Mouse (Mus musculus): ENCODE measurements at regions not wholly inside any gene's neighbourhood (a gene's known extent, or its start where the extent isn't known, plus 50 kb on each side); places are given as distances from the start of the nearest gene placed in this dataset.
"Not testable (repeated sequence)": the region's sequence is repeated elsewhere in the genome, so short reads cannot be mapped to it uniquely, and the experiment has no call there.

- Histone ChIP-seq H3K4me2 (no peak overlapping the region), H3K4me1 (no peaks in the 10 kb centered on the region), H3K4me3 (no peak overlapping the region), H3K27me3 (replicated peaks) (no peaks in the 10 kb centered on the region), H3K9ac (no peak overlapping the region), H3K9me3 (no peaks in the 10 kb centered on the region), H3K36me3 (no peaks in the 10 kb centered on the region), H3K27ac (replicated peaks) (no peak overlapping the region)
- 83% methylated on average over 5 of the region's 5 CpGs for WGBS
- no peak for ATAC-seq (ENCODE audit: extremely low read depth, insufficient number of reproducible peaks, low FRiP score, low TSS enrichment)
These were observed 98.3 kb upstream of the Dlg1 start for GRCm38 (mm10) chr16:31564926-31565325.

- ATAC-seq (ENCODE audit: extremely low read depth, insufficient number of reproducible peaks, low FRiP score, low TSS enrichment), result no peak
These were observed 94.9 kb upstream of the Dlg1 start for GRCm38 (mm10) chr16:31568316-31568715.

GRCm38 (mm10) chr16:31569871-31570270, 93.4 kb upstream of the Dlg1 start:
- no peak overlapping the region for H3K9ac ChIP-seq
- no peak overlapping the region for H3K27ac ChIP-seq (replicated peaks)
- no peaks in the 10 kb centered on the region for H3K27me3 ChIP-seq (replicated peaks)
- H3K36me3 ChIP-seq, result no peaks in the 10 kb centered on the region
- no peak overlapping the region for H3K4me2 ChIP-seq
- 82% methylated on average over 6 of the region's 6 CpGs for WGBS
- no peak for ATAC-seq (ENCODE audit: extremely low read depth, insufficient number of reproducible peaks, low FRiP score, low TSS enrichment)
- no peaks in the 10 kb centered on the region for H3K4me1 ChIP-seq
- no peak overlapping the region for H3K4me3 ChIP-seq
- H3K9me3 ChIP-seq, result no peaks in the 10 kb centered on the region

More at GRCm38 (mm10) chr16:31568316-31568715, 94.9 kb upstream of the Dlg1 start:
- Histone ChIP-seq H3K27ac (replicated peaks) (no peak overlapping the region), H3K4me3 (no peak overlapping the region), H3K9me3 (no peaks in the 10 kb centered on the region), H3K9ac (no peak overlapping the region), H3K36me3 (no peaks in the 10 kb centered on the region), H3K4me2 (no peak overlapping the region), H3K4me1 (no peaks in the 10 kb centered on the region), H3K27me3 (replicated peaks) (no peaks in the 10 kb centered on the region)
- 75% methylated on average over 6 of the region's 6 CpGs for WGBS

DNA sequence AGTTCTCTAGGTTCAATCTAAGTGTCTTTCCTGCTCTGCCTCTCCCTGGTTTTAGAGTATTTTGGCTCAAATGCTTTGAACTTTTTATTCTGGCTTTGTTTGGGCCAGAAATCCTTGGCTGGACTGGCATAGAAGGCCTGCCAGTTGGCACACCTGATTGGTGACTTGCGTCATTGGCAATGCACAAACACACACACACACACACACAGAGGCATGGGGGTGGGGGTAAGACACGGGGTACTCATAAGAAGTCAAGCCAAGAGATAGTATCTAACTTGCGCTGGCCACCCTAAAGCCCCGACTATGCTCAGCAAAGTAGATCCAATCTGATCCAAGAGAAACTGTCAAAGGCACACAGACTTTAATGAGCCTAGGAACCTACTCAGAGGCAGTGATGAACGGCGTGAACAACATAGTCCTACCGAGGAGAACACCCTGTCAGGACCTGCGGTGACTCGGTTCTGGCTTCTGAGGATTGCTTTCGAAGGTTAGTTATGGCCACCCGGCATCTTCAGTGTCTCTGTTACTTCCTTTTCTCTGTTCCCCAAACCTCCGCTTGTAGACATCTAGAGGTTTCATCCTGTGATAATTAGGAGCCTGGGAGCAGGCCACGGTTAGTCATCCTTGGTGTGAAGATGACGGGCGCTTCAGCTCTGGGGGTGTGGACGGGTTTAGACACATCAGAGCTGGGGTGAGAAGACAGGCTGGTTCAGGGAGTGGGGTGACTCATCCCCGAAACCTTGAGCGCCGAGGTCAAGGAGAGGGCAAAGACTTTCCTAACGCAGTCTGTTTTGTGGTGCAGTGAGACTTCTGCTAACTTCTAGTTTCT, 92.7 kb upstream of the Dlg1 start:
- 77% methylated on average over 20 of the region's 20 CpGs for WGBS
- Histone ChIP-seq H3K4me1 (peaks cover 6% of the 10 kb centered on the region), H3K27ac (replicated peaks) (no peak overlapping the region), H3K27me3 (replicated peaks) (no peaks in the 10 kb centered on the region), H3K4me2 (no peak overlapping the region), H3K4me3 (no peak overlapping the region), H3K36me3 (no peaks in the 10 kb centered on the region), H3K9me3 (no peaks in the 10 kb centered on the region), H3K9ac (no peak overlapping the region)
- ATAC-seq (ENCODE audit: extremely low read depth, insufficient number of reproducible peaks, low FRiP score, low TSS enrichment), result no peak

DNA sequence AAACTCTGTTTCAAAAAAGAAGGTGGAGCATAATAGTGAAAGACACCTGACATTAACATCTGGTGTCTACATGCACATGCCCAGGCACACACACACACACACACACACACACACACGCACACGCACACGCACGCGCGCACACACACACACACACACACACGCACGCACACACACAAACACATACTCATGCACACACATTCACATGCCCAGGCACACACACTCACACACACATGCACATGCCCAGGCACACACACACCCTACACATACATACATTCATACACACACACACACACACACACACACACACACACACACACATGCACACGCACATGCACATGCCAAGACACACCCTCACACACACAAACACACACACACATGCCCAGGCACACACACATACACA, 89.4 kb upstream of the Dlg1 start:
- H3K4me1 ChIP-seq, result peaks cover 15% of the 10 kb centered on the region
- not testable (repeated sequence) for H3K4me3 ChIP-seq; H3K27me3 ChIP-seq (replicated peaks); ATAC-seq (ENCODE audit: extremely low read depth, insufficient number of reproducible peaks, low FRiP score, low TSS enrichment); H3K9me3 ChIP-seq; H3K4me2 ChIP-seq; H3K36me3 ChIP-seq; H3K9ac ChIP-seq; H3K27ac ChIP-seq (replicated peaks)
- 89% methylated on average over 9 of the region's 9 CpGs for WGBS

GRCm38 (mm10) chr16:31575646-31576045, 87.6 kb upstream of the Dlg1 start:
- not testable (repeated sequence) for H3K27ac ChIP-seq (replicated peaks); H3K36me3 ChIP-seq; ATAC-seq (ENCODE audit: extremely low read depth, insufficient number of reproducible peaks, low FRiP score, low TSS enrichment); H3K27me3 ChIP-seq (replicated peaks); H3K9me3 ChIP-seq
- H3K4me2 ChIP-seq, result peak overlapping the region; percentile 54
- peaks cover 15% of the 10 kb centered on the region for H3K4me1 ChIP-seq
- WGBS, result 19% methylated on average over 11 of the region's 11 CpGs
- 0 out of 2 replicates have a peak overlapping the region, but pooled peaks have one; percentile 33 for H3K9ac ChIP-seq
- H3K4me3 ChIP-seq, result peak overlapping the region; percentile 14; the same call in 1 of the 2 replicates

GRCm38 (mm10) chr16:31576422-31576821, 86.8 kb upstream of the Dlg1 start:
- WGBS, result 55% methylated on average over 8 of the region's 8 CpGs
- no peaks in the 10 kb centered on the region for H3K9me3 ChIP-seq
- no peak overlapping the region for H3K4me3 ChIP-seq
- ATAC-seq (ENCODE audit: extremely low read depth, insufficient number of reproducible peaks, low FRiP score, low TSS enrichment), result no peak
- H3K27ac ChIP-seq (replicated peaks), result no peak overlapping the region
- H3K4me1 ChIP-seq, result peaks cover 15% of the 10 kb centered on the region
- no peak overlapping the region for H3K9ac ChIP-seq
- no peaks in the 10 kb centered on the region for H3K27me3 ChIP-seq (replicated peaks)
- no peak overlapping the region for H3K4me2 ChIP-seq
- no peaks in the 10 kb centered on the region for H3K36me3 ChIP-seq

DNA sequence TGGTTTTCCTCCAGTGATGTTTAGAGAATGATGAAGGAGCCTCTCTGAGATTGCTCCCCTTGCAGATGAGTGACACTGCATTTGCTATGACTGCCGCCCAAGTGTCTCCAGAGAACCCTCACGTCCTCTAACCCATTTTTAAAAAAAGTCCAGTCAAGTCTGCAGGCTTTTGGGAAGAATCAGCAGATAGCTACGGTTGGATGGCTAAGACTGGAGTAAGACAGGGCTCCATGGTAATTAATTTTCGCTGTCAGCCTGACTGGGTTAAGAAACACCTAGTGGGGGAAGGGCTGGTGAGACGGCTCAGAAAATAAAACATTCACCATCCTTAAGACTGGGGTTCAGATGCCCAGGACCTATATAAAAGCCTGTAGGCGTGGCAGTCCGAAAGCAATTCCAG, 85.9 kb upstream of the Dlg1 start:
- H3K27me3 ChIP-seq (replicated peaks), result no peaks in the 10 kb centered on the region
- WGBS, result 77% methylated on average over 7 of the region's 7 CpGs
- H3K27ac ChIP-seq (replicated peaks), result no peak overlapping the region
- H3K4me2 ChIP-seq, result no peak overlapping the region
- no peaks in the 10 kb centered on the region for H3K36me3 ChIP-seq
- no peak for ATAC-seq (ENCODE audit: extremely low read depth, insufficient number of reproducible peaks, low FRiP score, low TSS enrichment)
- H3K9ac ChIP-seq, result no peak overlapping the region
- no peaks in the 10 kb centered on the region for H3K9me3 ChIP-seq
- peaks cover 15% of the 10 kb centered on the region for H3K4me1 ChIP-seq
- H3K4me3 ChIP-seq, result no peak overlapping the region

- peaks cover 15% of the 10 kb centered on the region for H3K4me1 ChIP-seq
- no peak for ATAC-seq (ENCODE audit: extremely low read depth, insufficient number of reproducible peaks, low FRiP score, low TSS enrichment)
- H3K4me3 ChIP-seq, result no peak overlapping the region
- 81% methylated on average over 3 of the region's 3 CpGs for WGBS
- no peak overlapping the region for H3K4me2 ChIP-seq
- no peaks in the 10 kb centered on the region for H3K9me3 ChIP-seq
- H3K27ac ChIP-seq (replicated peaks), result no peak overlapping the region
- no peaks in the 10 kb centered on the region for H3K36me3 ChIP-seq
- no peaks in the 10 kb centered on the region for H3K27me3 ChIP-seq (replicated peaks)
- no peak overlapping the region for H3K9ac ChIP-seq
These were observed 83.9 kb upstream of the Dlg1 start for GRCm38 (mm10) chr16:31579318-31579717.

GRCm38 (mm10) chr16:31580779-31581178, 82.5 kb upstream of the Dlg1 start:
- Histone ChIP-seq H3K27me3 (replicated peaks) (no peaks in the 10 kb centered on the region), H3K4me3 (no peak overlapping the region), H3K27ac (replicated peaks) (no peak overlapping the region), H3K9me3 (no peaks in the 10 kb centered on the region), H3K9ac (no peak overlapping the region), H3K4me2 (no peak overlapping the region), H3K4me1 (peaks cover 7% of the 10 kb centered on the region), H3K36me3 (no peaks in the 10 kb centered on the region)
- ATAC-seq (ENCODE audit: extremely low read depth, insufficient number of reproducible peaks, low FRiP score, low TSS enrichment), result no peak
- 86% methylated on average over 6 of the region's 6 CpGs for WGBS

DNA sequence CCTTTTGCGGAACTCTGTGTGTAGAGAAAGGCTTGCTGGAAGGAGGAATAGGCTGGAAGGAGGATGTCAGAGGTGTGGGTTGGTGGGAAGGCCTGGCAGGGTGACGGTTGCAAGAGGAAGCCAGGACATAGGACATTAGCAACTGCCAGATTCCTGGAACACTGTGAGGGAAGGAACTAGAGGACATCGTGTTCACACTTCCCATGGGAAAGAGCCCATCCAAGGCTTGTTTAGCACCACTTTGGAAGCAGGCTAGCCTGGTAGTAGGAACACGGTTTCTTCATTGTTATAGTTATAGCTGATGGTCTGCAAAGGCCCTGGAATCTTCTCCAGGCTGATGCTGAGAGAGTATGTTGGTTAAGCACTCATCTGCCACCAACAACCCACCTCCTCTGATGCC, 80.4 kb upstream of the Dlg1 start:
- no peak overlapping the region for H3K4me3 ChIP-seq
- WGBS, result 69% methylated on average over 4 of the region's 4 CpGs
- no peaks in the 10 kb centered on the region for H3K27me3 ChIP-seq (replicated peaks)
- no peaks in the 10 kb centered on the region for H3K36me3 ChIP-seq
- no peaks in the 10 kb centered on the region for H3K9me3 ChIP-seq
- H3K4me1 ChIP-seq, result no peaks in the 10 kb centered on the region
- no peak overlapping the region for H3K4me2 ChIP-seq
- no peak overlapping the region for H3K27ac ChIP-seq (replicated peaks)
- H3K9ac ChIP-seq, result no peak overlapping the region
- ATAC-seq (ENCODE audit: extremely low read depth, insufficient number of reproducible peaks, low FRiP score, low TSS enrichment), result no peak

GRCm38 (mm10) chr16:31583627-31584026, 79.6 kb upstream of the Dlg1 start:
- 90% methylated on average over 2 of the region's 2 CpGs for WGBS
- Histone ChIP-seq H3K9ac (no peak overlapping the region), H3K27ac (replicated peaks) (no peak overlapping the region), H3K4me2 (no peak overlapping the region), H3K36me3 (no peaks in the 10 kb centered on the region), H3K27me3 (replicated peaks) (no peaks in the 10 kb centered on the region), H3K4me3 (no peak overlapping the region), H3K9me3 (no peaks in the 10 kb centered on the region), H3K4me1 (no peaks in the 10 kb centered on the region)
- ATAC-seq (ENCODE audit: extremely low read depth, insufficient number of reproducible peaks, low FRiP score, low TSS enrichment), result no peak
